Mouse (Mus musculus): ENCODE measurements around the gene Crk. TPM values are rescaled to one million over a fixed set of nuclear protein-coding genes. Genes with fewer than 3 reads are reported as not detected.

Crk gene
- polyA plus RNA-seq, 1 experiment = not detected

GRCm38 (mm10) chr11:75677881-75678746, 945 bp upstream of the Crk start:
- no peak overlapping the region for H3K27ac ChIP-seq (ENCODE audit: insufficient read depth, low read depth, low read length)
- TF ChIP-seq CTCF (IDR thresholded peaks at IDR 0.05; ENCODE audit: insufficient read depth, low read depth, low read length) = no peak
- no peak for TF ChIP-seq POLR2A (IDR thresholded peaks at IDR 0.05; ENCODE audit: insufficient read depth, low read depth, low read length)
- 78% methylated on average over 3 of the region's 3 CpGs for WGBS
- H3K4me1 ChIP-seq (ENCODE audit: control insufficient read depth, insufficient read depth, low read length) = peaks cover 2% of the 10 kb centered on the region; the same call in 1 of the 2 replicates
- peak overlapping the region; percentile 95 for H3K4me3 ChIP-seq (ENCODE audit: insufficient read depth, low read depth, low read length)

- Histone ChIP-seq H3K4me3 (ENCODE audit: insufficient read depth, low read depth, low read length) (peak overlapping the region; percentile 95), H3K27ac (ENCODE audit: insufficient read depth, low read depth, low read length) (peak overlapping the region; percentile 83), H3K4me1 (ENCODE audit: control insufficient read depth, insufficient read depth, low read length) (peaks cover 2% of the 10 kb centered on the region; the same call in 1 of the 2 replicates)
- WGBS = under 1% methylated on average over 43 of the region's 43 CpGs
- TF ChIP-seq CTCF (IDR thresholded peaks at IDR 0.05; ENCODE audit: insufficient read depth, low read depth, low read length) (no peak; the same call in 1 of the 2 replicates), POLR2A (IDR thresholded peaks at IDR 0.05; ENCODE audit: insufficient read depth, low read depth, low read length) (no peak)
These were observed 546 bp downstream of the Crk start for GRCm38 (mm10) chr11:75679439-75680171.

GRCm38 (mm10) chr11:75684462-75684861, 5.4 kb downstream of the Crk start:
- Histone ChIP-seq H3K27ac (ENCODE audit: insufficient read depth, low read depth, low read length) (no peak overlapping the region), H3K4me1 (ENCODE audit: control insufficient read depth, insufficient read depth, low read length) (peaks cover 2% of the 10 kb centered on the region; the same call in 1 of the 2 replicates), H3K4me3 (ENCODE audit: insufficient read depth, low read depth, low read length) (no peak overlapping the region)
- TF ChIP-seq CTCF (IDR thresholded peaks at IDR 0.05; ENCODE audit: insufficient read depth, low read depth, low read length) = no peak
- TF ChIP-seq POLR2A (IDR thresholded peaks at IDR 0.05; ENCODE audit: insufficient read depth, low read depth, low read length) = no peak
- 89% methylated on average over 5 of the region's 5 CpGs for WGBS

- TF ChIP-seq POLR2A (IDR thresholded peaks at IDR 0.05; ENCODE audit: insufficient read depth, low read depth, low read length) (no peak), CTCF (IDR thresholded peaks at IDR 0.05; ENCODE audit: insufficient read depth, low read depth, low read length) (no peak)
- Histone ChIP-seq H3K4me1 (ENCODE audit: control insufficient read depth, insufficient read depth, low read length) (peaks cover 2% of the 10 kb centered on the region; the same call in 1 of the 2 replicates), H3K4me3 (ENCODE audit: insufficient read depth, low read depth, low read length) (no peak overlapping the region), H3K27ac (ENCODE audit: insufficient read depth, low read depth, low read length) (no peak overlapping the region)
- 53% methylated on average over 2 of the region's 2 CpGs for WGBS
These were observed 5.9 kb downstream of the Crk start for GRCm38 (mm10) chr11:75684956-75685355.

- 69% methylated on average over 2 of the region's 2 CpGs for WGBS
- TF ChIP-seq CTCF (IDR thresholded peaks at IDR 0.05; ENCODE audit: insufficient read depth, low read depth, low read length) = no peak
- no peak for TF ChIP-seq POLR2A (IDR thresholded peaks at IDR 0.05; ENCODE audit: insufficient read depth, low read depth, low read length)
- H3K4me1 ChIP-seq (ENCODE audit: control insufficient read depth, insufficient read depth, low read length) = no peaks in the 10 kb centered on the region
- no peak overlapping the region for H3K4me3 ChIP-seq (ENCODE audit: insufficient read depth, low read depth, low read length)
- H3K27ac ChIP-seq (ENCODE audit: insufficient read depth, low read depth, low read length) = no peak overlapping the region
These were observed 8.4 kb downstream of the Crk start for GRCm38 (mm10) chr11:75687343-75687993.

- TF ChIP-seq CTCF (IDR thresholded peaks at IDR 0.05; ENCODE audit: insufficient read depth, low read depth, low read length) = no peak
- TF ChIP-seq POLR2A (IDR thresholded peaks at IDR 0.05; ENCODE audit: insufficient read depth, low read depth, low read length) = no peak
These were observed 9.1 kb downstream of the Crk start for GRCm38 (mm10) chr11:75688132-75688531.

GRCm38 (mm10) chr11:75689977-75690376, 10.9 kb downstream of the Crk start:
- TF ChIP-seq POLR2A (IDR thresholded peaks at IDR 0.05; ENCODE audit: insufficient read depth, low read depth, low read length) (no peak), CTCF (IDR thresholded peaks at IDR 0.05; ENCODE audit: insufficient read depth, low read depth, low read length) (no peak)
- Histone ChIP-seq H3K4me3 (ENCODE audit: insufficient read depth, low read depth, low read length) (no peak overlapping the region), H3K4me1 (ENCODE audit: control insufficient read depth, insufficient read depth, low read length) (no peaks in the 10 kb centered on the region), H3K27ac (ENCODE audit: insufficient read depth, low read depth, low read length) (no peak overlapping the region)
- 83% methylated on average over 1 of the region's 1 CpGs for WGBS

More at GRCm38 (mm10) chr11:75688132-75688531, 9.1 kb downstream of the Crk start:
- Histone ChIP-seq H3K27ac (ENCODE audit: insufficient read depth, low read depth, low read length) (no peak overlapping the region), H3K4me3 (ENCODE audit: insufficient read depth, low read depth, low read length) (no peak overlapping the region), H3K4me1 (ENCODE audit: control insufficient read depth, insufficient read depth, low read length) (no peaks in the 10 kb centered on the region)
- WGBS = 86% methylated on average over 2 of the region's 2 CpGs

- TF ChIP-seq POLR2A (IDR thresholded peaks at IDR 0.05; ENCODE audit: insufficient read depth, low read depth, low read length) (no peak), CTCF (IDR thresholded peaks at IDR 0.05; ENCODE audit: insufficient read depth, low read depth, low read length) (no peak)
- H3K4me3 ChIP-seq (ENCODE audit: insufficient read depth, low read depth, low read length) = no peak overlapping the region
- no peaks in the 10 kb centered on the region for H3K4me1 ChIP-seq (ENCODE audit: control insufficient read depth, insufficient read depth, low read length)
- H3K27ac ChIP-seq (ENCODE audit: insufficient read depth, low read depth, low read length) = no peak overlapping the region
These were observed 12.0 kb downstream of the Crk start for GRCm38 (mm10) chr11:75691047-75691446.

Data from olfactory bulb, adult 2 months (tissue).